Mouse (Mus musculus) Muller cell, postnatal 12 days (primary cell): ENCODE measurements around the gene Prrxl1.

Experiments used
- DNase-seq: peaks from one replicate; pipeline ENCODE4 v3.0.0-alpha.2; 2015; ENCODE audit errors: inconsistent ontology term

The Prrxl1 gene

GRCm38 (mm10) chr14:32627271-32627670 lies 28.1 kb downstream of the Prrxl1 start:
- DNase-seq, result no peak

DNA sequence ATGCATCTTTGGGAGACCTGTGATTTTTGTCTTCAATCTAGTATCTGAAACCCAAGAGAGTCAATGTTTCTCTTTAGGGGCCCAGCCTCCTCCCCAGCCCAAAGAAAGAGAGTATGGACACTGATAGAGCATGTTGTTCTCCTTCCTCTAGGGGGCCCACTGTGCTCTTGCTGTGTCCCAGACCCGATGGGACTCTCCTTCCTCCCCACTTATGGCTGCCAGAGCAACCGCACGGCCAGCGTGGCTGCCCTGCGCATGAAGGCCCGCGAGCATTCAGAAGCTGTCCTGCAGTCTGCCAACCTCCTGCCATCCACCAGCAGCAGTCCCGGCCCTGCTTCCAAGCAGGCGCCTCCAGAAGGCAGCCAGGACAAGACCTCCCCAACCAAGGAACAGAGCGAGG lies 29.4 kb downstream of the Prrxl1 start:
- no peak for DNase-seq

DNA sequence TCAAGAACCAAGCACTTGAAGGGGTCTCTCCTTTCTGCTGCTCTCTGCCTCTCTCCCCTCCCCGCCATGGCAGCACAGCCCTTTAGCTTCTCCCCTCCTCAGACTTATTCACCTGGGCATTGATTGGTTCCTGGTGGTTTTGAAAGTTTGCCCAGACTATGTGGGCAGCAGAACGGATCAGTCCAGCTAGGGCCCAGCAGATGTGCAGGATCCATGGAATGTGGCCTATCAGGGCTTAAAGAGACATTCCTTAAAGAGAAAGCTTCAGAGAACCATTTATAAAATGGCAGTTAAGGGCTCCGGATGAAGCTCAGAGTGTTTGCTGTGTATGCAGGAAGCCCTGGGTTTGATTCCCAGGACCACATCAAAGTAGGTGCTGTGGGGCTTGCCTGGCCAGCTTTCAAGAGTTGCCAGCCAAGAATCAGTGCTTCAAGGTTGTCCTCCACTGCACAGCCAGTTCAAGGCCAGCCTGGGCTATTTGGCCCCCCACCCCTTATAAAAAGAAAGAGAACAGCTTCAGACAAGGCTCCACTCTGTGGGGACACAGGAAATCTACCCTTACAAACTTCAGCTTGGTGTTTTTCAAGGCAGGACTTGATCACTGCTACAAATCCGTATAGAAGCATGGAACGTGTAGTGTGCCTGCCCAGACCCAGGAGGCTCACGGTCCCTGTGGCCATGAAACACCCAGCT lies 33.8 kb downstream of the Prrxl1 start:
- DNase-seq, result no peak

DNA sequence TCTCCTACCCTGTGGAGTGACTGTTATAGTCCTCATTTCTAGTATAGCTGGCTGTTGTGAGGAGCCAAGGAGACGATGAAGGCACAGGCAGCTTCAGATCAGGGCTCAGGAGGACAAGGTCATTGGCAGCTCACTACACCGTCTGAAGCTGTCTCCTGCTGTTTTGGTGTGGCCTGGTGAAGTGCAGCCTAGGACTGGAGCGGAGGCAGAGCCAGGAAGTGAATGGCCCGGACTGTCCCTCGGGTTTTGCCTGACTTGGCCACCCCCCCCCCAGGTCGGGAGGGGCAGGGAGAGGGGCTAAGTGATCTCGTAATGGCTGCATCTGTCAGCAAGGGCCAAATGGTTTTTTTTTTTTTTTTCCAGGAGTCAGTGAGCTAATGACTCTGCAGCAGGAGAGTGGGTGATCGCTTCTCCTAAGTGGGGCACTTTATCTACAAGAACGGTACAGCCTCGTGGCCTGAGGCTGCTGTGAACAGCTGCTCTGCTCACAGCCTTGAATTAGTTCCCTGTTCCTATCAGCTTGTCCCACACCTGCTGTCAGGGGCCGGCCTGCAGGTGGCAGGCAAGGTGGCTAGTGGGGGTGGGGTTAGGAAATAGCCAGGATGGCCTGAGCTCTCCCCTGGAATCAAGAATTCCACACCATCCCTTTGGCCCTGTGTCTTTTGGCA lies 34.9 kb downstream of the Prrxl1 start:
- DNase-seq, result no peak

GRCm38 (mm10) chr14:32638485-32638884 lies 39.3 kb downstream of the Prrxl1 start:
- no peak for DNase-seq

GRCm38 (mm10) chr14:32659781-32660180 lies 60.6 kb downstream of the Prrxl1 start:
- no peak for DNase-seq

DNA sequence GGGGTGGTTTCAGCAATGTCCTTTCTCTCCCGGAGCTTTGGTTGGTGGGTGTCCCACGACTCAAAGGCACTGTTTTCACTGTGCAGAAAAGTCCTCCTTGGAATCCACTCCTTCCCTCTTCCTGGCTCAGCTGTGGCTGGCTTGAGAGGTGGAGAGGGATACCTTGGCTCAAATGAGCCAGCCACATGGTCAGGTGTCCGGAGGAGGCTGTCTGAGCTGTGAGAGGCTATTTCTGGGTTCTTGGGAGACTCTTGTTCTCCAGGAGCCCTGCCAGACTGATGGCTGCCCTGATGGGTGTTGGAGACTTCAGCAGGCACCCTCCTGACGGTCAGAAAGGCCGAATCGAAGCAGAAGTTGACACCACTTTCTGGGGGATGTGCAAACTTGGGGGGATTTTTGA lies 63.9 kb downstream of the Prrxl1 start:
- no peak for DNase-seq

DNA sequence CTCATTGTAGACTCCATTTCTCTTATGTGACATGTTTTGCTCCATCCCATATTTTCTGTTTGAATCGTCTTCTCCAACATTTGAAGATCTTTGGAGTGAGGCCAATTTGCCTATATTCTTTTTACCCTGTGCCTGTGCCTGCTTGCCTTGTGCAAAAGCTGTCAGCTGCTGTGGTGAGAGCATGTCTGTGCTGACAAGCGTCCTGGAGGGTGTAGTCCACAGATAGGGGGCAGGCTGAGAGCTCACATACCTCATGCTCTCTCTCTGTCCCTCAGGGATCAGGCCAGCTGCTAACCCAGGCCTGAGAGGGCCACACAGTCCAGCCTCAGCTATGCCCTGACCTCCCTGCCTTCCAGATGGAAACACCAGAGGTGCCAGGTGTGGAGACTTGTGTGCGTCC lies 74.0 kb downstream of the Prrxl1 start:
- no peak for DNase-seq

GRCm38 (mm10) chr14:32678565-32678964 lies 79.4 kb downstream of the Prrxl1 start:
- no peak for DNase-seq

DNA sequence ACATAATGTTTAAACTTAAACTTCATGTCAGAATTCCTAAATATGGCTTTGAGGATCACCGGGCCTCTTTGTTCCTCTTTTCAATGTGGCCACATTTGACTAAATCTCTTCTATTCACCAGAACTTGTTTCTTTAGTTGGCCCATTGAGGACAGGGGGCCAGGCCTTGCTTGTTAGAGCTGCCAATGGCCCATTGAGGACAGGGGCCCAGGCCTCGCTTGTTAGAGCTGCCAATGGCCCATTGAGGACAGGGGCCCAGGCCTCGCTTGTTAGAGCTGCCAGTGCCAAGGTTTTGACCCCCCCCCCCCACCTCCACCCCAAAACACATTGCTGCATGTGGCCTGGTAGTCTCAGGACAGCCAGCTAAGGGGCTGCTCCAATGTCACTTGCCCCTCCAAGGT lies 82.4 kb downstream of the Prrxl1 start:
- DNase-seq, result no peak

- no peak for DNase-seq
Measured at GRCm38 (mm10) chr14:32682536-32682935, 83.3 kb downstream of the Prrxl1 start.

GRCm38 (mm10) chr14:32683251-32683838 lies 84.1 kb downstream of the Prrxl1 start:
- DNase-seq, result peak; percentile 25

DNA sequence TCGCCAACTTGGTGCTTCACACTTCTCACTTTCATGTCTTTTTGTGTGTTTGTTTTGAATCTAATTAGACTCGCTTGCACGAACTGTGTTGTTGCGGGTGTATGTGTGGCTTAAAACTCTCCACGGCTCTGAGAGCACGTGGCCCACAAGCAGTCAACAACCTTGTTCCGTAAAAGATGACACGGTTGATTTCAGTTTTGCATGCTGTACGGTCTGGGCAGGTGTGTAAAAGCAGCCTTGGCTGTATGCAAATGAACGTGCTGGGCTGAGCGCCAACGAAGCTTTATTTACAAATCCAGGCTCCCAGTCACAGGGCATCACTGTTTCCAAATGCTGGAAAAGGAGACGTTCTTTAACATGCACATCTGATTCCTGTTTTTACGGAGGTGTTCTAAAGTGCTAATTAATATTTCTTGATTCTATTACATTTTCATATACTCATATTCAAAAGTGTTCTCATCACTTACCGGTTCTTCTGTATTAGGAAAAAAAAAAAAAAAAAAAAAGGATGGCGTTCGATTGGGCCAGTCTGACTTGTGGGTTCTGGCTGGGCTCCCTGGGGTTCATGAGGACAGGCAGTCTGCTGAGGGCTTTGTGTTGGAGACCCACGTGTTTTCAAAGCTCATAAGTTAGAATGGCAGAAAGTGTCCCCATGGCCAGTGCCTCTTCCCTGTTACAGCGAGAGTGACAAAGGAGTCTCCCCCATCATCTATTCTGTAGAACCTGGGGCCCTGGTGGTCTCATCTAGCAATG lies 85.0 kb downstream of the Prrxl1 start:
- DNase-seq, result peak; percentile 16

DNA sequence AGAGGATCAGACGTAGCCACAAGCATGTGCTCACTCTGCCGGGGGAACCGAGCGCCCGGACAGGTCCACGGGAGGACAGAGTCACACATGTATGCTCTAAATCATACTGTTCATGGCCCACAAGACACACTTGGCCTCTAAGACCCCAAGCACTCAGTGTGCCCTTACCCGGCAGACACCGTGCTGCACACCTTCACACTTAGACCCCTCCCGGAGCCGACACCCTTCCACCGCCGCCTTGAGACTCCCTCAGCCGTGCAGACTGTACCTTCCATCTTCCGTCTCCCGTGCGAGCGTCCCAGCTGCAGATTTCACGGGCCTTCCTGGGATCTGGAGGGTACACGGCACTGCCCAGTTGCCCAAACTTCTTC lies 85.5 kb downstream of the Prrxl1 start:
- DNase-seq, result no peak

- no peak for DNase-seq
Measured at GRCm38 (mm10) chr14:32685124-32685826, 86.1 kb downstream of the Prrxl1 start, which contains the start of gene 3425401B19Rik. TSS of gene 3425401B19Rik (minus strand) at chr14:32685293.

- no peak for DNase-seq
Measured at GRCm38 (mm10) chr14:32695906-32696305, 96.7 kb downstream of the Prrxl1 start.

- peak; percentile 22 for DNase-seq
Measured at GRCm38 (mm10) chr14:32696344-32696743, 97.1 kb downstream of the Prrxl1 start.

- DNase-seq, result no peak
Measured at GRCm38 (mm10) chr14:32697774-32698173, 98.6 kb downstream of the Prrxl1 start.

DNA sequence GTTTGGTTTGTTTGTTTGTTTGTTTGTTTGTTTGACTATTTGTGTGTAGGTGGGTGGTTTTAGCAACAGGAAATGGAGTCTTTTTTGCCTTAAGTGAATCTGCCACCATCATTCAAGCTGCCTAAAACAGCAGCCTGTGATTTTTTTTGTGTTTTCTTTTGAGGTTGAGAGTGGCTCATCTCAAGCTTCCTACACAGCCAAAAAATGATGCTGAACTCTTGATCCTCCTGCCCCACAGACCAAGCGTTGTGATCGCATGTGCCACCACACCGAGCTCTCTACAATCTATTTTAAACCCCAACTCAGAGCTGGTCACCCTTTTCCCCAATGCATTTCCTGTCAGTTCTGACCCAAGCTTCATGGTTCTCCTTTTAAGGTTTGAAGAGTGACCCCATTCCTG lies 99.3 kb downstream of the Prrxl1 start:
- DNase-seq, result no peak
